Mouse (Mus musculus): ENCODE data around the gene Scrg1. TPM values are rescaled to one million over a fixed set of nuclear protein-coding genes. Genes with fewer than 3 reads are reported as not detected.

Scrg1 gene
- total and polyA plus RNA-seq, 3 experiments: not detected

DNA sequence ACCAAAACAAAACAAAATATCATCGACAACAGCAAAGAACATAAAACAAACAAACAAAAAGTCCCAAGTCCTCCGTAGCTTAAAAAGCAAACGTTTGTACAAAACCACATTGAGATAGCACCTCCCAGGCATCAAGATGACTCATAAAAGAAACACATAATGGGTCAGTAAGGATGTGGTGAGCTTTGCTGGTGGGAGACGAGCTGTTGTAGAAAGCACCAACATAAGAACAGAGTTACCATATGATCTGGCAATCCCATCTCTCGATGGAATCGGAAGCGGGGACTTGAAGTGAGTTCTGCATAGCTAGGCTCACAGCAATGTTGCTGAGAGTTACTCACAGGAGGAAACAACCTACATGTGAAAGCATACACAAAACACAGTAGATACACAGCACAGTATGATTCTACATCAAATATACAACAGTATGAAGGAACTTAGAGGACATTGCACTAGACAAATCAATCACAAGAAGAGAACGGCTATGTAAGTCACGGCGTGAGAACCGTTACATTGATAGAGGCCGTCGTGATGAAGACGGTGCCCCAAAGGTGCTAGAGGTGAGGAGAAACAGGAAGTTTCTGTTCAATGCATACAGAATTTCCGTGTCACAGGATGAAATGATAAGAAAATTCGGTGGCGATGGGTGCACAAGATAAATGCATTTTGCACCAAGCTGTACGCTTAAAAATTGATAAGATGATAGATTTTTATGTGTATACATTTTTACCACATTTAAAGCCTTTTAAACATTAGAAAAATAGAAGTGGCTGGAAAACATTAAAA, 27.9 kb upstream of the Scrg1 start:
- DNase-seq (ENCODE audit: low read depth, low spot score): peak; percentile 76
- Histone ChIP-seq H3K36me3 (ENCODE audit: control insufficient read depth in 1 of 2, insufficient read depth in 2 of 2, low read length in 2 of 2) (peaks cover 0 to 8% of the 10 kb centered on the region in 2 experiments; a peak in 2 of 4 replicates), H3K9me3 (replicated peaks; ENCODE audit: insufficient read depth, low read length) (no peaks in the 10 kb centered on the region), H3K4me3 (ENCODE audit: control insufficient read depth in 1 of 2, insufficient read depth in 1 of 2, low read depth in 2 of 2, low read length in 2 of 2) (peak overlapping the region; percentile 41 to 46), H3K27ac (ENCODE audit: control insufficient read depth, low read depth, low read length) (peak overlapping the region; percentile 75), H3K27me3 (ENCODE audit: control insufficient read depth in 1 of 2, insufficient read depth in 2 of 2, low read length in 2 of 2) (no peaks in the 10 kb centered on the region; a peak in 2 of 4 replicates), H3K79me2 (ENCODE audit: control insufficient read depth, insufficient read depth, low read length, poor library complexity) (no peaks in the 10 kb centered on the region), H3K9ac (ENCODE audit: control insufficient read depth, low read depth, low read length, poor library complexity, severe bottlenecking) (peak overlapping the region; percentile 21; the same call in 1 of the 2 replicates), H3K4me1 (ENCODE audit: control insufficient read depth in 1 of 2, insufficient read depth in 2 of 2, low read length in 2 of 2) (peaks cover 0 to 5% of the 10 kb centered on the region in 2 experiments; a peak in 2 of 4 replicates)
- TF ChIP-seq MXI1 (IDR thresholded peaks at IDR 0.05; ENCODE audit: low read depth, low read length) (no peak), EP300 (IDR thresholded peaks at IDR 0.05; ENCODE audit: low read depth in 1 of 2, low read length in 2 of 2) (peak; percentile 34 to 40; a peak in 1 of 4 replicates), GABPA (IDR thresholded peaks at IDR 0.05; ENCODE audit: low read depth, low read length) (no peak), GATA1 (IDR thresholded peaks at IDR 0.05; ENCODE audit: low read depth, low read length) (peak; percentile 70), MYB (IDR thresholded peaks at IDR 0.05; ENCODE audit: low read depth, low read length) (no peak), SIN3A (IDR thresholded peaks at IDR 0.05; ENCODE audit: low read length) (peak; percentile 26; the same call in 1 of the 2 replicates), MYC (IDR thresholded peaks at IDR 0.05; ENCODE audit: low read depth, low read length) (0 out of 2 replicates have a peak, but pooled peaks have one; percentile 9), MAX (IDR thresholded peaks at IDR 0.05; ENCODE audit: low read length) (peak; percentile 56), JUND (IDR thresholded peaks at IDR 0.05; ENCODE audit: low read depth, low read length) (0 out of 2 replicates have a peak, but pooled peaks have one; percentile 50), CTCF (IDR thresholded peaks at IDR 0.05 in 2 of 3, conservative IDR thresholded peaks at IDR 0.05 in 1 of 3; ENCODE audit: control insufficient read depth in 1 of 3, insufficient read depth in 1 of 3, low read depth in 2 of 3, low read length in 3 of 3, poor library complexity in 1 of 3, severe bottlenecking in 1 of 3) (no peak), POLR2AphosphoS5 (IDR thresholded peaks at IDR 0.05; ENCODE audit: borderline replicate concordance, low read depth, low read length) (no peak), MAFK (IDR thresholded peaks at IDR 0.05; ENCODE audit: borderline replicate concordance, low read depth, low read length) (no peak), CHD1 (IDR thresholded peaks at IDR 0.05; ENCODE audit: low read depth, low read length) (no peak), ETS1 (IDR thresholded peaks at IDR 0.05; ENCODE audit: low read depth, low read length) (0 out of 2 replicates have a peak, but pooled peaks have one; percentile 6), ELF1 (IDR thresholded peaks at IDR 0.05; ENCODE audit: low read depth, low read length) (0 out of 2 replicates have a peak, but pooled peaks have one; percentile 10)

DNA sequence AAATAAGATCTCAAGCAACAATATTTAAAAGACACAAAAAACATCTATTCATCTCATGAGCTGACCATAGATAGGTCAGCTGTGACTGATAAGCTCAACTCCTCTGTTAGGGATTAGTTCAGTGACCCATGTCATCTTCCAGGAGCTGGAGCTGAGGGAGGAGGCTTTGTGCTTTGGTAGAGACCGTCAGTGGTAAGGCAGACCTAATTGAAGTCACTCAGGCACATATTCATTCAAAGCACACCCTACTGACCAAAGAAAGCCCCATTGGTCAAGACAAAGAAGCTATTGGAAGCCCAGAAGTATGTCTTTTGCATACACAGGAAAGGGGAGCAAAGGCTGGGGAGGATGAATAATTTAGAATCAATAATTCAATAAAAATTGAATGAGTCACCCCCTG, 27.2 kb upstream of the Scrg1 start:
- Histone ChIP-seq H3K79me2 (ENCODE audit: control insufficient read depth, insufficient read depth, low read length, poor library complexity) (no peaks in the 10 kb centered on the region), H3K36me3 (ENCODE audit: control insufficient read depth in 1 of 2, insufficient read depth in 2 of 2, low read length in 2 of 2) (peaks cover 0 to 8% of the 10 kb centered on the region in 2 experiments; a peak in 2 of 4 replicates), H3K27me3 (ENCODE audit: control insufficient read depth in 1 of 2, insufficient read depth in 2 of 2, low read length in 2 of 2) (no peaks in the 10 kb centered on the region; a peak in 2 of 4 replicates), H3K9me3 (replicated peaks; ENCODE audit: insufficient read depth, low read length) (no peaks in the 10 kb centered on the region), H3K27ac (ENCODE audit: control insufficient read depth, low read depth, low read length) (no peak overlapping the region), H3K4me1 (ENCODE audit: control insufficient read depth in 1 of 2, insufficient read depth in 2 of 2, low read length in 2 of 2) (peaks cover 0 to 5% of the 10 kb centered on the region in 2 experiments; a peak in 2 of 4 replicates), H3K9ac (ENCODE audit: control insufficient read depth, low read depth, low read length, poor library complexity, severe bottlenecking) (peak overlapping the region; percentile 40), H3K4me3 (ENCODE audit: control insufficient read depth in 1 of 2, insufficient read depth in 1 of 2, low read depth in 2 of 2, low read length in 2 of 2) (peak overlapping the region; percentile 2 to 41; a peak in 2 of 4 replicates)
- TF ChIP-seq ETS1 (IDR thresholded peaks at IDR 0.05; ENCODE audit: low read depth, low read length) (no peak), TAL1 (IDR thresholded peaks at IDR 0.05; ENCODE audit: low read length) (no peak), TCF12 (IDR thresholded peaks at IDR 0.05; ENCODE audit: low read depth, low read length) (no peak), MYB (IDR thresholded peaks at IDR 0.05; ENCODE audit: low read depth, low read length) (no peak)
- peak; percentile 35 for DNase-seq (ENCODE audit: low read depth, low spot score)
